31 mouse cellular contexts compared by ENCODE assay signal in genomic region chr17:47313162-47313561, GRCm38 (mm10). TPM values are rescaled to one million over a fixed set of nuclear protein-coding genes. Genes with fewer than 3 reads are reported as not detected.
A peak's percentile ranks its signal among the peaks of the same experiment; 100 is the strongest.
DNase-seq lines count a peak whose midpoint lies in the region; ATAC-seq and TF ChIP-seq lines count a peak whose summit lies in the region.
"Had no signal": no experiment of that assay in that cellular context is flagged by ENCODE, and none has a peak within 500 bp of the region (broad histone marks: within the 10 kb centered on the region; RNA-seq: fewer than 3 reads in every experiment).

No protein-coding gene starts in this region.

- no peak for TF ChIP-seq POLR2A in ES-Bruce4 (IDR thresholded peaks at IDR 0.05; ENCODE audit: insufficient read depth, low read length)
- TF ChIP-seq POLR2A in bone marrow, adult 2 months (IDR thresholded peaks at IDR 0.05; ENCODE audit: borderline replicate concordance, control insufficient read depth, low read depth, low read length) = no peak

- no peak overlapping the region for H3K27ac ChIP-seq in intestine, postnatal 0 days (ENCODE audit: low read depth, low read length)
- no peak overlapping the region for H3K27ac ChIP-seq in intestine, embryonic 16.5 days (ENCODE audit: low read length)
- H3K27ac ChIP-seq in liver, embryonic 14.5 days = no peak overlapping the region
- no peak overlapping the region for H3K27ac ChIP-seq in liver, embryonic 11.5 days (ENCODE audit: low read depth, low read length)
- no peak overlapping the region for H3K27ac ChIP-seq in ES-Bruce4 (ENCODE audit: insufficient read depth, low read length)
- H3K27ac ChIP-seq in bone marrow, adult 2 months (ENCODE audit: control insufficient read depth, insufficient read depth, low read depth, low read length, poor library complexity) = no peak overlapping the region
- H3K27ac ChIP-seq in forebrain, embryonic 15.5 days (replicated peaks) = no peak overlapping the region
- H3K27ac ChIP-seq: embryonic facial prominence, embryonic 12.5 days; gastrocnemius, adult 2 months; hindbrain, embryonic 12.5 days; liver, embryonic 15.5 days; neural tube, embryonic 13.5 days had no signal

- TF ChIP-seq CTCF in intestine, postnatal 0 days (IDR thresholded peaks at IDR 0.05; ENCODE audit: low read depth) = peak; percentile 40
- TF ChIP-seq CTCF in liver, embryonic 14.5 days (IDR thresholded peaks at IDR 0.05; ENCODE audit: low read depth) = peak; percentile 39
- peak; percentile 47 for TF ChIP-seq CTCF in ES-Bruce4 (IDR thresholded peaks at IDR 0.05; ENCODE audit: low read depth, low read length)
- peak; percentile 25; the same call in 1 of the 2 replicates for TF ChIP-seq CTCF in bone marrow, adult 2 months (IDR thresholded peaks at IDR 0.05; ENCODE audit: control insufficient read depth, insufficient read depth, low read length)

- no peak for DNase-seq in liver, embryonic 14.5 days (ENCODE audit: low read depth in 3 of 3, low spot score in 3 of 3)
- no peak for DNase-seq in liver, embryonic 11.5 days (ENCODE audit: low spot score)
- DNase-seq: adrenal gland, postnatal 10 days; cerebellum, adult 11-12 months; cerebellum, adult 9-11 months; embryo, embryonic 11 days; gastrocnemius, adult 2 months; gastrocnemius, postnatal 36 days; heart, adult 18-20 months; heart, postnatal 36 days; kidney, adult 8-10 months; kidney, postnatal 14 days; left cerebral cortex, postnatal 4 days; lung, postnatal 36 days; right cerebral cortex, postnatal 14 days; thymus, postnatal 4 days had no signal

- no peak overlapping the region for H3K9ac ChIP-seq in intestine, postnatal 0 days (ENCODE audit: low read depth, low read length)
- H3K9ac ChIP-seq in intestine, embryonic 16.5 days (ENCODE audit: low read depth, low read length) = no peak overlapping the region
- H3K9ac ChIP-seq in liver, embryonic 14.5 days (replicated peaks) = no peak overlapping the region
- H3K9ac ChIP-seq in liver, embryonic 11.5 days (ENCODE audit: low read depth, low read length) = no peak overlapping the region
- no peak overlapping the region for H3K9ac ChIP-seq in ES-Bruce4 (ENCODE audit: low read depth, poor library complexity, severe bottlenecking)
- H3K9ac ChIP-seq in forebrain, embryonic 15.5 days (replicated peaks) = no peak overlapping the region
- H3K9ac ChIP-seq: embryonic facial prominence, embryonic 12.5 days; hindbrain, embryonic 12.5 days; liver, embryonic 15.5 days; neural tube, embryonic 13.5 days had no signal

- H3K9me3 ChIP-seq in intestine, postnatal 0 days (ENCODE audit: control insufficient read depth) = no peaks in the 10 kb centered on the region
- no peaks in the 10 kb centered on the region for H3K9me3 ChIP-seq in intestine, embryonic 16.5 days (ENCODE audit: control insufficient read depth, low read length)
- no peaks in the 10 kb centered on the region for H3K9me3 ChIP-seq in liver, embryonic 14.5 days (ENCODE audit: control insufficient read depth, low read length)
- no peaks in the 10 kb centered on the region for H3K9me3 ChIP-seq in liver, embryonic 11.5 days (ENCODE audit: control insufficient read depth, low read length)
- H3K9me3 ChIP-seq in ES-Bruce4 (replicated peaks; ENCODE audit: control insufficient read depth, insufficient read depth, low read length, poor library complexity, severe bottlenecking) = no peaks in the 10 kb centered on the region
- no peaks in the 10 kb centered on the region for H3K9me3 ChIP-seq in forebrain, embryonic 15.5 days
- H3K9me3 ChIP-seq: embryonic facial prominence, embryonic 12.5 days; hindbrain, embryonic 12.5 days; liver, embryonic 15.5 days; neural tube, embryonic 13.5 days had no signal

- H3K4me3 ChIP-seq in intestine, postnatal 0 days (ENCODE audit: low read depth, low read length) = no peak overlapping the region
- no peak overlapping the region for H3K4me3 ChIP-seq in intestine, embryonic 16.5 days (ENCODE audit: low read length)
- no peak overlapping the region for H3K4me3 ChIP-seq in liver, embryonic 14.5 days (ENCODE audit: insufficient read depth in 1 of 2, low read depth in 2 of 2, low read length in 2 of 2)
- H3K4me3 ChIP-seq in liver, embryonic 11.5 days (ENCODE audit: low read depth, low read length) = no peak overlapping the region
- no peak overlapping the region for H3K4me3 ChIP-seq in ES-Bruce4 (ENCODE audit: low read depth, low read length)
- no peak overlapping the region for H3K4me3 ChIP-seq in bone marrow, adult 2 months (replicated peaks; ENCODE audit: control insufficient read depth, low read depth, low read length)
- no peak overlapping the region for H3K4me3 ChIP-seq in forebrain, embryonic 15.5 days
- H3K4me3 ChIP-seq: embryonic facial prominence, embryonic 12.5 days; gastrocnemius, adult 2 months; hindbrain, embryonic 12.5 days; liver, embryonic 15.5 days; myocyte; neural tube, embryonic 13.5 days had no signal

- peaks cover 18% of the 10 kb centered on the region; the same call in 1 of the 2 replicates for H3K36me3 ChIP-seq in intestine, postnatal 0 days (ENCODE audit: control insufficient read depth, insufficient read depth)
- H3K36me3 ChIP-seq in intestine, embryonic 16.5 days (ENCODE audit: control insufficient read depth, insufficient read depth, low read length) = peaks cover 15% of the 10 kb centered on the region
- no peaks in the 10 kb centered on the region for H3K36me3 ChIP-seq in liver, embryonic 14.5 days (replicated peaks; ENCODE audit: control insufficient read depth, insufficient read depth, low read depth)
- peaks cover 5% of the 10 kb centered on the region; the same call in 1 of the 2 replicates for H3K36me3 ChIP-seq in liver, embryonic 11.5 days (ENCODE audit: control insufficient read depth, insufficient read depth, low read length)
- H3K36me3 ChIP-seq in ES-Bruce4 (ENCODE audit: control insufficient read depth, insufficient read depth, low read length, poor library complexity, severe bottlenecking) = no peaks in the 10 kb centered on the region
- H3K36me3 ChIP-seq in forebrain, embryonic 15.5 days = peaks cover 21% of the 10 kb centered on the region
- H3K36me3 ChIP-seq: liver, embryonic 15.5 days had no signal

- no peaks in the 10 kb centered on the region for H3K4me1 ChIP-seq in intestine, postnatal 0 days (replicated peaks; ENCODE audit: control insufficient read depth, insufficient read depth, low read length)
- H3K4me1 ChIP-seq in intestine, embryonic 16.5 days (ENCODE audit: control insufficient read depth, insufficient read depth, low read length) = no peaks in the 10 kb centered on the region
- no peaks in the 10 kb centered on the region for H3K4me1 ChIP-seq in liver, embryonic 14.5 days (replicated peaks; ENCODE audit: control insufficient read depth in 2 of 2, insufficient read depth in 2 of 2, low read length in 1 of 2)
- H3K4me1 ChIP-seq in liver, embryonic 11.5 days (replicated peaks; ENCODE audit: control insufficient read depth, insufficient read depth, low read length) = no peaks in the 10 kb centered on the region
- no peaks in the 10 kb centered on the region for H3K4me1 ChIP-seq in ES-Bruce4 (ENCODE audit: control insufficient read depth, insufficient read depth, low read length)
- H3K4me1 ChIP-seq in bone marrow, adult 2 months (ENCODE audit: control insufficient read depth, insufficient read depth, low read length) = no peaks in the 10 kb centered on the region
- H3K4me1 ChIP-seq in forebrain, embryonic 15.5 days = no peaks in the 10 kb centered on the region
- H3K4me1 ChIP-seq: embryonic facial prominence, embryonic 12.5 days; hindbrain, embryonic 12.5 days; liver, embryonic 15.5 days; neural tube, embryonic 13.5 days had no signal

- no peak for TF ChIP-seq EP300 in liver, embryonic 14.5 days (IDR thresholded peaks at IDR 0.05; ENCODE audit: low read depth)
- TF ChIP-seq EP300 in ES-Bruce4 (IDR thresholded peaks at IDR 0.05; ENCODE audit: insufficient read depth, low read depth, low read length) = no peak

- no peak overlapping the region for H3K4me2 ChIP-seq in intestine, postnatal 0 days (replicated peaks; ENCODE audit: low read depth)
- H3K4me2 ChIP-seq in intestine, embryonic 16.5 days (ENCODE audit: low read depth, low read length) = no peak overlapping the region
- H3K4me2 ChIP-seq in liver, embryonic 14.5 days (ENCODE audit: low read depth) = no peak overlapping the region
- no peak overlapping the region for H3K4me2 ChIP-seq in liver, embryonic 11.5 days
- no peak overlapping the region for H3K4me2 ChIP-seq in forebrain, embryonic 15.5 days (replicated peaks)
- H3K4me2 ChIP-seq: embryonic facial prominence, embryonic 12.5 days; heart, embryonic 11.5 days; hindbrain, embryonic 12.5 days; liver, embryonic 15.5 days; midbrain, embryonic 11.5 days; neural tube, embryonic 13.5 days had no signal

- no peaks in the 10 kb centered on the region for H3K27me3 ChIP-seq in intestine, postnatal 0 days (replicated peaks; ENCODE audit: control insufficient read depth, insufficient read depth, low read length)
- H3K27me3 ChIP-seq in intestine, embryonic 16.5 days (replicated peaks; ENCODE audit: control insufficient read depth, insufficient read depth, low read length) = no peaks in the 10 kb centered on the region
- H3K27me3 ChIP-seq in liver, embryonic 14.5 days (ENCODE audit: control insufficient read depth, insufficient read depth, low read length) = no peaks in the 10 kb centered on the region
- no peaks in the 10 kb centered on the region for H3K27me3 ChIP-seq in liver, embryonic 11.5 days (replicated peaks; ENCODE audit: control insufficient read depth, insufficient read depth, low read length)
- H3K27me3 ChIP-seq in ES-Bruce4 (ENCODE audit: control insufficient read depth, insufficient read depth, low read length, poor library complexity, severe bottlenecking) = no peaks in the 10 kb centered on the region
- no peaks in the 10 kb centered on the region for H3K27me3 ChIP-seq in forebrain, embryonic 15.5 days
- H3K27me3 ChIP-seq: embryonic facial prominence, embryonic 12.5 days; hindbrain, embryonic 12.5 days; liver, embryonic 15.5 days; neural tube, embryonic 13.5 days had no signal

- 95% methylated on average over 7 of the region's 7 CpGs for WGBS in intestine, postnatal 0 days
- 97% methylated on average over 7 of the region's 7 CpGs for WGBS in intestine, embryonic 16.5 days
- 81% methylated on average over 7 of the region's 7 CpGs for WGBS in liver, embryonic 14.5 days (ENCODE audit: insufficient replicate concordance)
- WGBS in liver, embryonic 11.5 days = 85% methylated on average over 7 of the region's 7 CpGs
- 90% methylated on average over 7 of the region's 7 CpGs for WGBS in bone marrow, adult 2 months
- 97% methylated on average over 7 of the region's 7 CpGs for WGBS in forebrain, embryonic 15.5 days

- ATAC-seq in intestine, postnatal 0 days = no peak
- ATAC-seq in intestine, embryonic 16.5 days = no peak
- ATAC-seq in liver, embryonic 14.5 days (ENCODE audit: insufficient read depth) = no peak
- ATAC-seq in liver, embryonic 11.5 days (replicated peaks; ENCODE audit: low FRiP score) = no peak
- no peak for ATAC-seq in forebrain, embryonic 15.5 days (replicated peaks)
- ATAC-seq: forebrain, embryonic 16.5 days; inflammation-experienced regulatory T-cells, adult 6 months; midbrain, embryonic 16.5 days had no signal

RNA-seq across cellular contexts. Expression of gene Mrps10, which starts 55.5 kb away (rescaled TPM):
- polyA plus RNA-seq in intestine, postnatal 0 days (2015; fragmentation: Nextera tagmentation; extraction: Ambion mirVana) = 46.8 and 49.6 TPM in 2 replicates
- 72.0 and 80.0 TPM in 2 replicates for polyA plus RNA-seq in intestine, embryonic 16.5 days (2015; fragmentation: Nextera tagmentation; extraction: Ambion mirVana)
- 15.7 and 20.7 TPM in 2 replicates for polyA plus RNA-seq in liver, embryonic 14.5 days (2012; rRNA removed)
- 46.5 and 47.5 TPM in 2 replicates for polyA plus RNA-seq in liver, embryonic 14.5 days (2014; fragmentation: Nextera tagmentation; extraction: Ambion mirVana)
- polyA plus RNA-seq in liver, embryonic 11.5 days (2014; fragmentation: Nextera tagmentation; extraction: Ambion mirVana) = 105 and 114 TPM in 2 replicates
- polyA plus RNA-seq in ES-Bruce4 (2011; ENCODE audit: insufficient read depth, insufficient read length, low read depth, missing spikeins) = 71.3 and 83.6 TPM in 2 replicates
- polyA plus RNA-seq in bone marrow, adult 2 months (2011; ENCODE audit: insufficient read depth, insufficient read length, low replicate concordance, missing spikeins) = 18.4 and 31.9 TPM in 2 replicates
- 73.7 and 75.9 TPM in 2 replicates for polyA plus RNA-seq in forebrain, embryonic 15.5 days (2015; fragmentation: Nextera tagmentation; extraction: Ambion mirVana)
